Comparison of ENCODE assay signal across 9 mouse cellular contexts in the genomic region with DNA sequence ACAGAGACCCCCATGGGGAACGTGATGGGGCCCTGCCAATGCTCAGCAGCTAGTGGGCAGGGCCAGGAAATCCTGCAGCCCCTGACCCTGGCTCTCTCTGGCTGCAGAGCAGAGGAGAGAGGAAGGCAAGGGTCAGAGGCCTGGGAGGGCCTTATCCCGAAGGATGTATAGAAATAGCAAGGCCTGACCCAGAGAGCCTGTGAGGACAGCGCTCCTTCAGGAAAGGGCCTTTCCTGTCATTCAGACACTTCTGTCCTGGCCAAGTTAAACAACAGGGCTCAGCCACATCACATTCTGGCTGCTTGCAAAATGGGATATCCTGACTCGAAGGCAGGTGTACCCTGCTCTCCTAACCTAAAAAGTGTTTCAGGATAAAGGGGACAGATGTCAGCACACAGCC.
DNase-seq lines count a peak whose midpoint lies in the region; ATAC-seq lines count a peak whose summit lies in the region.
"Had no signal": no experiment of that assay in that cellular context is flagged by ENCODE, and none has a peak within 500 bp of the region (broad histone marks: within the 10 kb centered on the region; RNA-seq: fewer than 3 reads in every experiment).

No protein-coding gene starts in this region.

- no peak overlapping the region for H3K4me2 ChIP-seq in midbrain, embryonic 12.5 days (replicated peaks)
- H3K4me2 ChIP-seq: liver, embryonic 13.5 days had no signal

- H3K27me3 ChIP-seq in midbrain, embryonic 12.5 days, result no peaks in the 10 kb centered on the region
- H3K27me3 ChIP-seq: liver, embryonic 13.5 days had no signal

- intact Hi-C loops in heart, postnatal 25 days (cut with DNase I), result loop anchor here (5.0 to 10.0 kb wide), 2 partner anchors 115 to 133 kb away; no protein-coding TSS in a partner anchor

- no peak overlapping the region for H3K9ac ChIP-seq in midbrain, embryonic 12.5 days (replicated peaks)
- H3K9ac ChIP-seq: liver, embryonic 13.5 days had no signal

- 0 out of 2 replicates have a peak, but pooled peaks have one; percentile 27 for ATAC-seq in midbrain, embryonic 12.5 days (ENCODE audit: low FRiP score, low read depth)

- H3K4me3 ChIP-seq in midbrain, embryonic 12.5 days, result no peak overlapping the region
- H3K4me3 ChIP-seq: liver, embryonic 13.5 days had no signal

- no peaks in the 10 kb centered on the region for H3K36me3 ChIP-seq in midbrain, embryonic 12.5 days
- H3K36me3 ChIP-seq: liver, embryonic 13.5 days had no signal

- peaks cover 43% of the 10 kb centered on the region; the same call in 1 of the 2 replicates for H3K4me1 ChIP-seq in midbrain, embryonic 12.5 days

- H3K27ac ChIP-seq in midbrain, embryonic 12.5 days (replicated peaks), result 0 out of 2 replicates have a peak overlapping the region, but pooled peaks have one; percentile 21
- H3K27ac ChIP-seq: liver, embryonic 13.5 days had no signal

- peak; percentile 98 for DNase-seq in heart, adult 11 months
- DNase-seq in heart, postnatal 25 days (ENCODE audit: low spot score), result no peak
- peak; percentile 74 for DNase-seq in heart, adult 8-10 months (ENCODE audit: low spot score)
- DNase-seq in kidney, adult 8-10 months, result peak; percentile 35
- DNase-seq in thymus, postnatal 14 days, result no peak
- no peak for DNase-seq in layer of hippocampus, adult 18-20 months (ENCODE audit: low spot score in 2 of 2)
- no peak for DNase-seq in thymus, postnatal 0 days (ENCODE audit: low spot score)
- DNase-seq: liver, embryonic 13.5 days had no signal

- H3K9me3 ChIP-seq in midbrain, embryonic 12.5 days, result no peaks in the 10 kb centered on the region
- H3K9me3 ChIP-seq: liver, embryonic 13.5 days had no signal

- WGBS in midbrain, embryonic 12.5 days, result 61% methylated on average over 4 of the region's 4 CpGs

Comparison
In these comparisons a context has a peak if more than half of its experiments do, and no peak if none do; other contexts are left out.
1. DNase-seq: peak in heart, adult 11 months (single experiment), heart, adult 8-10 months (single experiment) and kidney, adult 8-10 months (2 of 2); none in heart, postnatal 25 days (single experiment), thymus, postnatal 14 days (single experiment), layer of hippocampus, adult 18-20 months (0 of 2) and thymus, postnatal 0 days (single experiment).